Comparison of ENCODE assay signal across 13 mouse cellular contexts in the genomic region with DNA sequence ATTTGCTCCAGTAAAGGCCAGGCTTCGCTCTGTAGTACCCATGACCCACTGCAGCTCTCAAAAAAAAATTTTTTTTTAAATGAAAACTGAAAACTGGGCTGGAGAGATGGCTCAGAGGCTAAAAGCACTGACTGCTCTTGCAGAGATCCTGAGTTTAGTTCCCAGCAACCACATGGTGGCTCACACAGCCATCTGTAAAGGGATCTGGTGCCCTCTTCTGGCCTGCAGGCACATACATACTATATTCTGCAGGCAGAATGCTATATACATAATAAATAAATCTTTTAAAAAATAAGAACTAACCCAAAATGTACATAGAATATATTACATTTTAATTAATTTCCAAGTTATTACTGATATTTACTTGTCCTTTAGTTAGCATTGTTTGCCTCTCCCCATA.
DNase-seq lines count a peak whose midpoint lies in the region; ATAC-seq and TF ChIP-seq lines count a peak whose summit lies in the region.
"Had no signal": no experiment of that assay in that cellular context is flagged by ENCODE, and none has a peak within 500 bp of the region (broad histone marks: within the 10 kb centered on the region; RNA-seq: fewer than 3 reads in every experiment).

No protein-coding gene starts in this region.

- no peaks in the 10 kb centered on the region for H3K9me3 ChIP-seq in heart, postnatal 0 days (replicated peaks; ENCODE audit: control insufficient read depth, low read length)
- no peaks in the 10 kb centered on the region for H3K9me3 ChIP-seq in liver, embryonic 11.5 days (ENCODE audit: control insufficient read depth, low read length)
- no peaks in the 10 kb centered on the region for H3K9me3 ChIP-seq in ES-Bruce4 (replicated peaks; ENCODE audit: control insufficient read depth, insufficient read depth, low read length, poor library complexity, severe bottlenecking)

- H3K36me3 ChIP-seq in heart, postnatal 0 days (replicated peaks; ENCODE audit: control insufficient read depth, insufficient read depth, low read length), result no peaks in the 10 kb centered on the region
- H3K36me3 ChIP-seq in liver, adult 2 months (ENCODE audit: control insufficient read depth, insufficient read depth, low read length), result no peaks in the 10 kb centered on the region
- H3K36me3 ChIP-seq in liver, embryonic 11.5 days (ENCODE audit: control insufficient read depth, insufficient read depth, low read length), result no peaks in the 10 kb centered on the region
- no peaks in the 10 kb centered on the region for H3K36me3 ChIP-seq in ES-Bruce4 (ENCODE audit: control insufficient read depth, insufficient read depth, low read length, poor library complexity, severe bottlenecking)
- H3K36me3 ChIP-seq in thymus, adult 2 months (ENCODE audit: control insufficient read depth, insufficient read depth, low read length), result no peaks in the 10 kb centered on the region

- H3K27me3 ChIP-seq in heart, postnatal 0 days (ENCODE audit: control insufficient read depth, insufficient read depth, low read length), result no peaks in the 10 kb centered on the region
- H3K27me3 ChIP-seq in liver, adult 2 months (ENCODE audit: control insufficient read depth, insufficient read depth, low read length), result no peaks in the 10 kb centered on the region
- H3K27me3 ChIP-seq in liver, embryonic 11.5 days (replicated peaks; ENCODE audit: control insufficient read depth, insufficient read depth, low read length), result no peaks in the 10 kb centered on the region
- H3K27me3 ChIP-seq in ES-Bruce4 (ENCODE audit: control insufficient read depth, insufficient read depth, low read length, poor library complexity, severe bottlenecking), result no peaks in the 10 kb centered on the region
- H3K27me3 ChIP-seq in thymus, adult 2 months (ENCODE audit: control insufficient read depth, insufficient read depth, low read length), result no peaks in the 10 kb centered on the region

- no peak for DNase-seq in heart, postnatal 0 days (ENCODE audit: low spot score)
- no peak for DNase-seq in heart, adult 11 months
- peak; percentile 6 for DNase-seq in liver, adult 2 months (ENCODE audit: extremely low read depth, low read depth, low spot score)
- no peak for DNase-seq in liver, embryonic 11.5 days (ENCODE audit: low spot score)
- DNase-seq in ZHBTc4 (ENCODE audit: low read depth, low spot score), result peak; percentile 8
- no peak for DNase-seq in frontal cortex, adult 2 months (ENCODE audit: extremely low spot score in 1 of 2, low spot score in 1 of 2)
- DNase-seq in thymus, adult 2 months, result no peak
- DNase-seq: cerebellum, adult 11-12 months; heart, postnatal 14 days; lung, postnatal 14 days; midbrain, embryonic 14.5 days; thymus, postnatal 14 days had no signal

- H3K4me1 ChIP-seq in heart, postnatal 0 days (ENCODE audit: control insufficient read depth, insufficient read depth), result no peaks in the 10 kb centered on the region
- H3K4me1 ChIP-seq in liver, adult 2 months (ENCODE audit: control insufficient read depth, insufficient read depth, low read length), result no peaks in the 10 kb centered on the region
- no peaks in the 10 kb centered on the region for H3K4me1 ChIP-seq in liver, embryonic 11.5 days (replicated peaks; ENCODE audit: control insufficient read depth, insufficient read depth, low read length)
- H3K4me1 ChIP-seq in ES-Bruce4 (ENCODE audit: control insufficient read depth, insufficient read depth, low read length), result no peaks in the 10 kb centered on the region
- no peaks in the 10 kb centered on the region for H3K4me1 ChIP-seq in thymus, adult 2 months (replicated peaks; ENCODE audit: control insufficient read depth, insufficient read depth, low read length)

- H3K4me2 ChIP-seq in heart, postnatal 0 days (ENCODE audit: low read depth, low read length), result no peak overlapping the region
- H3K4me2 ChIP-seq in liver, embryonic 11.5 days, result no peak overlapping the region

- ATAC-seq in heart, postnatal 0 days (ENCODE audit: insufficient read depth, low read depth), result no peak
- ATAC-seq in liver, embryonic 11.5 days (replicated peaks; ENCODE audit: low FRiP score), result no peak

- H3K79me2 ChIP-seq in liver, adult 2 months (ENCODE audit: control insufficient read depth, insufficient read depth, low read length), result no peaks in the 10 kb centered on the region

- no peak overlapping the region for H3K9ac ChIP-seq in heart, postnatal 0 days (replicated peaks; ENCODE audit: low read depth, low read length)
- H3K9ac ChIP-seq in liver, adult 2 months (ENCODE audit: low read depth, low read length), result no peak overlapping the region
- H3K9ac ChIP-seq in liver, embryonic 11.5 days (ENCODE audit: low read depth, low read length), result no peak overlapping the region
- no peak overlapping the region for H3K9ac ChIP-seq in ES-Bruce4 (ENCODE audit: low read depth, poor library complexity, severe bottlenecking)

- peak; percentile 34 for TF ChIP-seq CTCF in heart, postnatal 0 days (IDR thresholded peaks at IDR 0.05; ENCODE audit: low read depth)
- TF ChIP-seq CTCF in liver, adult 2 months (IDR thresholded peaks at IDR 0.05; ENCODE audit: low read depth, low read length), result no peak; the same call in 1 of the 2 replicates
- TF ChIP-seq CTCF in ES-Bruce4 (IDR thresholded peaks at IDR 0.05; ENCODE audit: low read depth, low read length), result peak; percentile 37
- no peak for TF ChIP-seq CTCF in thymus, adult 2 months (IDR thresholded peaks at IDR 0.05; ENCODE audit: borderline replicate concordance, control insufficient read depth, extremely low read depth, insufficient read depth, low read length, poor library complexity)

- no peak overlapping the region for H3K4me3 ChIP-seq in heart, postnatal 0 days (ENCODE audit: low read depth, low read length)
- H3K4me3 ChIP-seq in liver, adult 2 months (ENCODE audit: insufficient read depth, low read depth, low read length), result no peak overlapping the region
- H3K4me3 ChIP-seq in liver, embryonic 11.5 days (ENCODE audit: low read depth, low read length), result no peak overlapping the region
- H3K4me3 ChIP-seq in ES-Bruce4 (ENCODE audit: low read depth, low read length), result no peak overlapping the region
- no peak overlapping the region for H3K4me3 ChIP-seq in thymus, adult 2 months (ENCODE audit: control insufficient read depth, insufficient read depth, low read length)

- WGBS in heart, postnatal 0 days, result 91% methylated on average over 1 of the region's 1 CpGs
- 100% methylated on average over 1 of the region's 1 CpGs for WGBS in liver, adult 2 months
- 52% methylated on average over 1 of the region's 1 CpGs for WGBS in liver, embryonic 11.5 days
- 82% methylated on average over 1 of the region's 1 CpGs for WGBS in thymus, adult 2 months

- H3K27ac ChIP-seq in heart, postnatal 0 days (ENCODE audit: low read depth), result no peak overlapping the region
- no peak overlapping the region for H3K27ac ChIP-seq in liver, adult 2 months (replicated peaks; ENCODE audit: insufficient read depth, low read depth, low read length)
- no peak overlapping the region for H3K27ac ChIP-seq in liver, embryonic 11.5 days (ENCODE audit: low read depth, low read length)
- H3K27ac ChIP-seq in ES-Bruce4 (ENCODE audit: insufficient read depth, low read length), result no peak overlapping the region
- no peak overlapping the region for H3K27ac ChIP-seq in thymus, adult 2 months (ENCODE audit: control insufficient read depth, insufficient read depth, low read length)

- no peak for TF ChIP-seq EP300 in heart, postnatal 0 days (IDR thresholded peaks at IDR 0.05; ENCODE audit: low read depth)
- TF ChIP-seq EP300 in ES-Bruce4 (IDR thresholded peaks at IDR 0.05; ENCODE audit: insufficient read depth, low read depth, low read length), result no peak

- no peak for TF ChIP-seq POLR2A in liver, adult 2 months (IDR thresholded peaks at IDR 0.05; ENCODE audit: extremely low read depth, insufficient read depth, low read length)
- TF ChIP-seq POLR2A in ES-Bruce4 (IDR thresholded peaks at IDR 0.05; ENCODE audit: insufficient read depth, low read length), result no peak
- TF ChIP-seq POLR2A in thymus, adult 2 months (IDR thresholded peaks at IDR 0.05; ENCODE audit: control insufficient read depth, extremely low read depth, insufficient read depth, low read length, poor library complexity), result no peak

Comparison
In these comparisons a context has a peak if more than half of its experiments do, and no peak if none do; other contexts are left out.
1. DNase-seq: peak in liver, adult 2 months (single experiment) and ZHBTc4 (single experiment); none in heart, postnatal 0 days (single experiment), heart, adult 11 months (single experiment), liver, embryonic 11.5 days (single experiment), frontal cortex, adult 2 months (0 of 2) and thymus, adult 2 months (single experiment).
2. CTCF ChIP-seq: peak in heart, postnatal 0 days (single experiment) and ES-Bruce4 (single experiment); none in liver, adult 2 months (single experiment) and thymus, adult 2 months (single experiment).